Mouse (Mus musculus) liver, embryonic 14.5 days (tissue): ENCODE data around the gene Mat2b. TPM values are rescaled to one million over a fixed set of nuclear protein-coding genes. Genes with fewer than 3 reads are reported as not detected.
"Not testable (repeated sequence)": the region's sequence is repeated elsewhere in the genome, so short reads cannot be mapped to it uniquely, and the experiment has no call there.

Experiments
- ATAC-seq: fragments of 200-750 bp; cut with Nextera tagmentation; 2 replicates; pipeline ENCODE4 v1.8.0; 2017; ENCODE audit warnings: moderate number of reproducible peaks, mild to moderate bottlenecking, moderate library complexity; ENCODE audit not compliant: insufficient read depth
- DNase-seq, 3 experiments: peaks; one replicate each; pipeline ENCODE4 v3.0.0-alpha.2; 2012 to 2013; ENCODE audit warnings: low read depth in 3 of 3, low spot score in 3 of 3
- H3K27ac ChIP-seq: fragments of 300-500 bp; sonication (generic); 2 replicates; pipeline ENCODE4 v1.5.1; 2014; ENCODE audit warnings: moderate library complexity, mild to moderate bottlenecking, control low read depth, inconsistent platforms
- H3K27me3 ChIP-seq: fragments of 300-500 bp; sonication (generic); 2 replicates; pipeline ENCODE4 v1.6.1; 2014; ENCODE audit warnings: mild to moderate bottlenecking, low read length, moderate library complexity; ENCODE audit not compliant: control insufficient read depth, insufficient read depth
- H3K36me3 ChIP-seq: fragments of 300-500 bp; sonication (generic); replicated peaks from 2 replicates; pipeline ENCODE4 v1.6.1; 2014; ENCODE audit warnings: low read depth; ENCODE audit not compliant: control insufficient read depth, insufficient read depth
- H3K4me1 ChIP-seq, 2 experiments: fragments of 200-500 bp in 1 of 2; fragments of 300-500 bp in 1 of 2; sonication (generic) in 1 of 2; replicated peaks; 2 replicates each; pipeline ENCODE4 v1.6.1; 2012 to 2014; ENCODE audit warnings: antibody characterized with exemption in 1 of 2, inconsistent platforms in 1 of 2, low read length in 1 of 2; ENCODE audit not compliant: control insufficient read depth in 2 of 2, insufficient read depth in 2 of 2
- H3K4me2 ChIP-seq: fragments of 300-500 bp; sonication (generic); 2 replicates; pipeline ENCODE4 v1.6.1; 2014; ENCODE audit warnings: low read depth, mild to moderate bottlenecking, control low read depth, moderate library complexity
- H3K4me3 ChIP-seq, 2 experiments: fragments of 200-500 bp in 1 of 2; fragments of 300-500 bp in 1 of 2; sonication (generic) in 1 of 2; 2 replicates each; pipeline ENCODE4 v1.5.1; 2012 to 2014; ENCODE audit warnings: low read depth in 2 of 2, low read length in 2 of 2, mild to moderate bottlenecking in 2 of 2, control low read depth in 1 of 2, inconsistent platforms in 1 of 2, moderate library complexity in 1 of 2; ENCODE audit not compliant: insufficient read depth in 1 of 2
- H3K9ac ChIP-seq: fragments of 300-500 bp; sonication (generic); replicated peaks from 2 replicates; pipeline ENCODE4 v1.6.1; 2014; ENCODE audit warnings: mild to moderate bottlenecking, control low read depth, moderate library complexity
- H3K9me3 ChIP-seq: fragments of 300-500 bp; sonication (generic); 2 replicates; pipeline ENCODE4 v1.6.1; 2016; ENCODE audit warnings: low read length, mixed read lengths; ENCODE audit not compliant: control insufficient read depth
- CTCF ChIP-seq: IDR thresholded peaks from 2 replicates; pipeline ENCODE4 v1.5.1; 2016; ENCODE audit warnings: antibody characterized with exemption, low read depth, control low read depth
- EP300 ChIP-seq: IDR thresholded peaks from 2 replicates; pipeline ENCODE4 v1.6.1; 2016; ENCODE audit warnings: antibody characterized with exemption, low read depth
- WGBS: fragments of 180-500 bp; shearing (Covaris S2); extraction: QIAGEN DNeasy Blood & Tissue Kit; methylation state at CpG from one replicate; pipeline ENCODE4 v1.1.7; 2014; ENCODE audit not compliant: insufficient replicate concordance; 5-methylcytosine and 5-hydroxymethylcytosine counted together
- polyA plus RNA-seq, 2 experiments: library from polyadenylated mRNA; depleted of rRNA in 1 of 2; stranded (reverse) in 1 of 2; unstranded in 1 of 2; fragments of >200 nt; fragmentation: Nextera tagmentation in 1 of 2; extraction: Ambion mirVana in 1 of 2; gene quantifications; 2 replicates each; pipeline versions ENCODE4 v1.2.1 to v1.2.3; 2012 to 2014

Gene Mat2b
- polyA plus RNA-seq, 2 experiments: 30.3 to 61.4 TPM

DNA sequence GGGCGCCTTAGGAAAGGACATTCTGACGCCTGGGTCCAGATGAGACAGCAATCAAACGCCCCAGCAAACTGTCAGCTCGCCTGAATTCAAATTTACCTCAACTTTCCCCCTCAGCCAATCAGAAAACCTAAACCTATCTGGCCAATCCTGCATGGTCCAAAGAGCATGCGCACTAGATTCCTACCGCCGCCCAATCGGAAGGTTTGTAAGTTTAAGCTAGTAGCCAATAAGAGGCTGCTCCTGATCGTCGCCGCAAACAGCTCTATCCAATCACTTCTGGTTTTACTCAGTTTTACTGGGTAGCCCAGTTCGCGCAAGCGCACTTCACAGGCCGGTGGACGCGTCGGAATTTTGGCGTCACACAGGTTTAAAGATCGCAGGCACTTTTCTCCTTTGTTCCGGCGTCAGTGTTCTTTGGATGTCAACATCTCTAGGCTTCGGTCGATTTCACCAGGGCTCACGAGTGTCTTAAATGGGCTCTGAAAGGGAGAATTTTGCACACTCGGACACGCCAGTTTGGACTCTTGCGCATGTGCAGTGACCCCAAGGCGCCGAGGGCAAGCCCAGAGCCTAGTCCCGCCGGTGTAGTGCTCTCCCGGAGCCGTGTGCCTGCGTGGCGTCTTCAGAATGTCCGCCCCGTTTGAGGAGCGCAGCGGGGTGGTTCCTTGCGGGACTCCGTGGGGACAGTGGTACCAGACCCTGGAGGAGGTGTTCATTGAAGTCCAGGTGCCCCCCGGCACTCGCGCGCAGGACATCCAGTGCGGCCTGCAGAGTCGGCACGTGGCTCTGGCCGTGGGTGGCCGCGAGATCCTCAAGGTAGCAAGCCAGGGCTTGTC lies 38.6 kb upstream of the Mat2b start, which contains the start of the genes Hmmr and Nudcd2:
Gene Hmmr (minus strand): TSS at position 84 of the 836 bp plus-strand sequence.
Gene Nudcd2 (plus strand): TSS at position 329 of the 836 bp plus-strand sequence.
- H3K4me1 ChIP-seq: peaks cover 7 to 12% of the 10 kb centered on the region in 2 experiments; a peak in 3 of 4 replicates
- TF ChIP-seq CTCF: no peak
- TF ChIP-seq EP300: no peak; the same call in 1 of the 2 replicates
- DNase-seq (peak; percentile 98 to 99 (median 98)), ATAC-seq (peak; percentile 96)
- H3K9ac ChIP-seq: peak within 1 kb of the TSS; percentile 96
- H3K27ac ChIP-seq: peak within 1 kb of the TSS; percentile 76
- peak within 1 kb of the TSS; percentile 94 for H3K4me2 ChIP-seq
- WGBS: under 1% methylated on average over 52 of the region's 52 CpGs
- H3K9me3 ChIP-seq: no peaks in the 10 kb centered on the region
- peaks cover 42% of the 10 kb centered on the region for H3K36me3 ChIP-seq
- H3K4me3 ChIP-seq: peak within 1 kb of the TSS; percentile 93 to 100
- no peaks in the 10 kb centered on the region for H3K27me3 ChIP-seq

GRCm38 (mm10) chr11:40732997-40733338 lies 38.0 kb upstream of the Mat2b start:
- no peaks in the 10 kb centered on the region for H3K27me3 ChIP-seq
- ATAC-seq (peak; percentile 68), DNase-seq (no peak)
- H3K27ac ChIP-seq: peak overlapping the region; percentile 67
- peak overlapping the region; percentile 93 to 100 for H3K4me3 ChIP-seq
- H3K36me3 ChIP-seq: peaks cover 44% of the 10 kb centered on the region
- H3K9me3 ChIP-seq: no peaks in the 10 kb centered on the region
- 1% methylated on average over 14 of the region's 14 CpGs for WGBS
- no peak for TF ChIP-seq CTCF
- no peak for TF ChIP-seq EP300
- H3K9ac ChIP-seq: peak overlapping the region; percentile 86
- H3K4me1 ChIP-seq: peaks cover 7 to 12% of the 10 kb centered on the region in 2 experiments; a peak in 3 of 4 replicates
- peak overlapping the region; percentile 86 for H3K4me2 ChIP-seq

GRCm38 (mm10) chr11:40718324-40718723 lies 23.3 kb upstream of the Mat2b start:
- no peak for ATAC-seq
- H3K9me3 ChIP-seq: no peaks in the 10 kb centered on the region
- no peak overlapping the region for H3K4me3 ChIP-seq
- no peaks in the 10 kb centered on the region for H3K4me1 ChIP-seq
- no peak overlapping the region for H3K27ac ChIP-seq
- no peaks in the 10 kb centered on the region for H3K27me3 ChIP-seq
- H3K9ac ChIP-seq: no peak overlapping the region
- no peak for TF ChIP-seq CTCF
- TF ChIP-seq EP300: no peak
- DNase-seq: no peak
- H3K4me2 ChIP-seq: no peak overlapping the region
- H3K36me3 ChIP-seq: peaks cover 97% of the 10 kb centered on the region

GRCm38 (mm10) chr11:40715524-40715923 lies 20.5 kb upstream of the Mat2b start:
- Histone ChIP-seq H3K4me1 (no peaks in the 10 kb centered on the region), H3K4me2 (no peak overlapping the region), H3K27me3 (no peaks in the 10 kb centered on the region), H3K9me3 (no peaks in the 10 kb centered on the region), H3K4me3 (no peak overlapping the region), H3K9ac (no peak overlapping the region), H3K36me3 (peaks cover 97% of the 10 kb centered on the region), H3K27ac (no peak overlapping the region)
- TF ChIP-seq EP300: no peak
- TF ChIP-seq CTCF: peak; percentile 43
- WGBS: 91% methylated on average over 5 of the region's 5 CpGs
- ATAC-seq (no peak), DNase-seq (no peak)

DNA sequence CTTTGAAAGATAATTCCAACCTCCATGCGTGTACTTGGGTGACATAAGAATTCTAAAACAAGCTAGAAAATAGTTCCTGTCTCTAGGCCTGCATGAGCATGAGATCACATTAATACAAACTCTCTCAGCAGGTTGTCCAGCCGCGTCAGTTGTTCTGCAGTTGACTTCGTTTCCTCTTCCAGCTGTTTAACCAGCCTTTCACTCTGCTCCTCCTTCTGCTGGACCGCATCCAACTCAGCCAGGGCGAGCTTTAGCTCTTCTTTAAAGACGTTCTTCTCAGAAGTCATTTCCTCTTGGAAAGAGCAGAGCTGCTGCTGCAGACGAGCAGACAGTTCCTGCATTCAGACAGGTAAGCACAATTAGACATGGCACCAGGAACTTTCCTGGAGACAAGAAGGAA lies 18.9 kb upstream of the Mat2b start:
- WGBS: 85% methylated on average over 8 of the region's 8 CpGs
- ATAC-seq (no peak), DNase-seq (no peak)
- peaks cover 97% of the 10 kb centered on the region for H3K36me3 ChIP-seq
- no peak overlapping the region for H3K4me3 ChIP-seq
- no peak for TF ChIP-seq CTCF
- no peak for TF ChIP-seq EP300
- no peak overlapping the region for H3K9ac ChIP-seq
- H3K27ac ChIP-seq: no peak overlapping the region
- no peaks in the 10 kb centered on the region for H3K9me3 ChIP-seq
- H3K27me3 ChIP-seq: no peaks in the 10 kb centered on the region
- no peaks in the 10 kb centered on the region for H3K4me1 ChIP-seq
- no peak overlapping the region for H3K4me2 ChIP-seq

DNA sequence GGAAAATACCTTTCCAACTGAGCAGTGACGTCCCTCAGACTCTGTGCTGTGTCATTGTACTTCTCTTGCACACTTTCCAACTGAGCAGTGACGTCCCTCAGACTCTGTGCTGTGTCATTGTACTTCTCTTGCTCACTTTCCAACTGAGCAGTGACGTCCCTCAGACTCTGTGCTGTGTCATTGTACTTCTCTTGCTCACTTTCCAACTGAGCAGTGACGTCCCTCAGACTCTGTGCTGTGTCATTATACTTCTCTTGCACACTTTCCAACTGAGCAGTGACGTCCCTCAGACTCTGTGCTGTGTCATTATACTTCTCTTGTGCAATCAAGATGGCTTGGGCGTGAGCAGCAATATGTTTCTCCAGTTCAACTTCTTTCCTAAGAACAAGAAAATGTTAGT lies 14.9 kb upstream of the Mat2b start:
- not testable (repeated sequence) for ATAC-seq, H3K4me2 ChIP-seq, H3K9ac ChIP-seq, H3K27me3 ChIP-seq, H3K9me3 ChIP-seq, H3K27ac ChIP-seq, H3K4me3 ChIP-seq, H3K4me1 ChIP-seq, DNase-seq
- peaks cover 96% of the 10 kb centered on the region for H3K36me3 ChIP-seq
- 83% methylated on average over 6 of the region's 6 CpGs for WGBS
